8 mouse cellular contexts compared by ENCODE assay signal in the genomic region with DNA sequence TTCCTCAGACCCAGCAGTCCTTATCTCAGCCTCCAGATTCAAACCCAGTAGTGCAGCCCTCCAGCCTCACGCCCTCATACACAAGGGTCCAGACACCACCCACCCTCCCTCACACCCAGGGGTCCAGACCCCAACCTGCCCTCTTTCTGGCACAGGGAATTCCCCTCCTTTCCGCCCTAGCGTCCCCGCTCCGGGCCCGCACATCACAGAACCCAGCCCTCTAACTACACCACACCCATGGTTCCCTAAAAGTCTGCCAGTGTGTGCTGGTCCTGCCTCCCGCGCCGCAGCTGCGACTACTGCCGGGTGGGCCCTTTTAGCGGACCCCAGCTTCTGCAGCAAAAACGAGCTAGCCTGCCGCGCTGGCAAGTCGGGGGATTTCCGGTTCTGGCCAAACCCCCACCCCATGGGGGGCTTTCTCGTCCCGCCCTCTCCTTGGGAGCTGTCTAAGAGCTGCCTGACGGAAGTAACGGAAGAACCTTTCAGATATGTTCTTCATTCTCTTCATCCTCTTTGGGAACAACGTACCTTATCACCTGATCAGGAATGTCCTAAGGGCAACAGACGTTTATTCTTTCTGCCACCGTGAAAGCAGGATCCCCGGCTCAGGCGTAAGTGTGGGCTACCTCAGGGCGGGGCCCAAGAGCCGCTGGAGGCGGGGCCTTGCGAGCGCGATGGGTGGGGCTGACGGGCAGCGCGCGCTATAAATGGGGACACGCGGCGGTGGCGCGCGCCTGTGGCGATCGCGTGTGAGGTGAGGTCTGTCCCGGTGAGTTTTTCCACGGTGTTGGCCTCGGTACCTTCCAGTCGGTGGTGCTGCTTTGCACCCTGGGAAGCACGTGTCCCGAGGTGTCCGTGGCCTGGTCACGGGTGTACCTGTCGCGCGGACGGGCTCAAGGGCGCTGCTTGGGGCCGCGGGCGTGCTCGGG. TPM values are rescaled to one million over a fixed set of nuclear protein-coding genes. Genes with fewer than 3 reads are reported as not detected.
DNase-seq lines count a peak whose midpoint lies in the region; ATAC-seq and TF ChIP-seq lines count a peak whose summit lies in the region.

TSS of gene 1700028J19Rik (minus strand) at position 641 of the 929 bp plus-strand sequence.
TSS of gene 2410002F23Rik (plus strand) at position 668 of the 929 bp plus-strand sequence.

- H3K4me3 ChIP-seq in embryonic facial prominence, embryonic 14.5 days (ENCODE audit: low read depth, low read length): peak within 1 kb of the TSS; percentile 86
- H3K4me3 ChIP-seq in heart, adult 2 months: peak within 1 kb of the TSS; percentile 97
- H3K4me3 ChIP-seq in limb, embryonic 13.5 days: peak within 1 kb of the TSS; percentile 76
- peak within 1 kb of the TSS; percentile 87 for H3K4me3 ChIP-seq in midbrain, embryonic 16.5 days (ENCODE audit: low read depth, low read length)

- H3K27me3 ChIP-seq in embryonic facial prominence, embryonic 14.5 days (replicated peaks; ENCODE audit: control insufficient read depth, insufficient read depth, low read length): no peaks in the 10 kb centered on the region
- no peaks in the 10 kb centered on the region for H3K27me3 ChIP-seq in heart, adult 2 months (ENCODE audit: control insufficient read depth, insufficient read depth, low read length)
- H3K27me3 ChIP-seq in limb, embryonic 13.5 days: no peaks in the 10 kb centered on the region
- no peaks in the 10 kb centered on the region for H3K27me3 ChIP-seq in midbrain, embryonic 16.5 days (ENCODE audit: control insufficient read depth, insufficient read depth, low read depth, low read length)

- peaks cover 35% of the 10 kb centered on the region for H3K36me3 ChIP-seq in embryonic facial prominence, embryonic 14.5 days (ENCODE audit: control insufficient read depth, insufficient read depth, low read length)
- 0 out of 2 replicates have a peak, but pooled peaks cover 2% of the 10 kb centered on the region for H3K36me3 ChIP-seq in heart, adult 2 months (ENCODE audit: control insufficient read depth, insufficient read depth, low read length)
- peaks cover 35% of the 10 kb centered on the region for H3K36me3 ChIP-seq in limb, embryonic 13.5 days
- peaks cover 6% of the 10 kb centered on the region for H3K36me3 ChIP-seq in midbrain, embryonic 16.5 days (ENCODE audit: control insufficient read depth, insufficient read depth, low read length)

- peak; percentile 82 for DNase-seq in 3T3-L1 (ENCODE audit: low read depth, low spot score)
- peak; percentile 82 to 83 for DNase-seq in adrenal gland, postnatal 4 days (ENCODE audit: low spot score in 2 of 2)
- DNase-seq in embryonic facial prominence, embryonic 14.5 days (ENCODE audit: low spot score): peak; percentile 96
- DNase-seq in heart, adult 2 months: peak; percentile 91 to 96
- peak; percentile 88 to 89 for DNase-seq in kidney, adult 8-10 months
- DNase-seq in spleen, postnatal 10 days (ENCODE audit: low spot score in 2 of 2): peak; percentile 93 to 96

- H3K9me3 ChIP-seq in embryonic facial prominence, embryonic 14.5 days (ENCODE audit: control insufficient read depth, low read length): no peaks in the 10 kb centered on the region
- no peaks in the 10 kb centered on the region for H3K9me3 ChIP-seq in limb, embryonic 13.5 days
- H3K9me3 ChIP-seq in midbrain, embryonic 16.5 days (replicated peaks; ENCODE audit: control insufficient read depth, low read length, poor library complexity, severe bottlenecking): no peaks in the 10 kb centered on the region

- H3K4me1 ChIP-seq in embryonic facial prominence, embryonic 14.5 days (ENCODE audit: control insufficient read depth, insufficient read depth, low read length): peaks cover 14% of the 10 kb centered on the region
- peaks cover 1% of the 10 kb centered on the region for H3K4me1 ChIP-seq in heart, adult 2 months (ENCODE audit: control insufficient read depth, insufficient read depth, low read length)
- peaks cover 33% of the 10 kb centered on the region for H3K4me1 ChIP-seq in limb, embryonic 13.5 days
- peaks cover 16% of the 10 kb centered on the region for H3K4me1 ChIP-seq in midbrain, embryonic 16.5 days (ENCODE audit: control insufficient read depth, insufficient read depth, low read length)

- 0 out of 2 replicates have a peak, but pooled peaks have one; percentile 37 for TF ChIP-seq EP300 in heart, adult 2 months (IDR thresholded peaks at IDR 0.05; ENCODE audit: insufficient read depth, low read depth, low read length)

- peak; percentile 89 for ATAC-seq in embryonic facial prominence, embryonic 14.5 days (ENCODE audit: low read depth)
- peak; percentile 89 for ATAC-seq in limb, embryonic 13.5 days (ENCODE audit: low FRiP score, low read depth)
- peak; percentile 86 for ATAC-seq in midbrain, embryonic 16.5 days

- 0% methylated on average over 48 of the region's 62 CpGs for WGBS in embryonic facial prominence, embryonic 14.5 days
- WGBS in heart, adult 2 months: under 1% methylated on average over 58 of the region's 62 CpGs
- WGBS in limb, embryonic 13.5 days: under 1% methylated on average over 62 of the region's 62 CpGs
- WGBS in midbrain, embryonic 16.5 days: under 1% methylated on average over 62 of the region's 62 CpGs

- H3K79me2 ChIP-seq in heart, adult 2 months (replicated peaks; ENCODE audit: control insufficient read depth, insufficient read depth, low read length): 0 out of 2 replicates have a peak, but pooled peaks cover 1% of the 10 kb centered on the region

- peak within 1 kb of the TSS; percentile 80 for H3K4me2 ChIP-seq in embryonic facial prominence, embryonic 14.5 days (ENCODE audit: low read depth, low read length)
- H3K4me2 ChIP-seq in limb, embryonic 13.5 days (replicated peaks): peak within 1 kb of the TSS; percentile 74
- H3K4me2 ChIP-seq in midbrain, embryonic 16.5 days (ENCODE audit: low read length): peak within 1 kb of the TSS; percentile 80

- TF ChIP-seq POLR2A in heart, adult 2 months (IDR thresholded peaks at IDR 0.05; ENCODE audit: insufficient read depth, low read depth, low read length): peak; percentile 94

- intact Hi-C loops in heart, adult 2 months (cut with DNase I): loop anchor here (5.0 to 10.0 kb wide), 3 partner anchors 58 to 306 kb away; partner anchors contain the start of genes Aspdh, Clec11a, Josd2 and Nr1h2

- H3K27ac ChIP-seq in embryonic facial prominence, embryonic 14.5 days (replicated peaks; ENCODE audit: low read depth, low read length): peak within 1 kb of the TSS; percentile 95
- H3K27ac ChIP-seq in heart, adult 2 months: peak within 1 kb of the TSS; percentile 99
- H3K27ac ChIP-seq in limb, embryonic 13.5 days: peak within 1 kb of the TSS; percentile 96
- peak within 1 kb of the TSS; percentile 98 for H3K27ac ChIP-seq in midbrain, embryonic 16.5 days (ENCODE audit: low read length)

- H3K9ac ChIP-seq in embryonic facial prominence, embryonic 14.5 days (ENCODE audit: low read depth, low read length): peak within 1 kb of the TSS; percentile 99
- peak within 1 kb of the TSS; percentile 91 for H3K9ac ChIP-seq in heart, adult 2 months (ENCODE audit: low read depth, low read length)
- peak within 1 kb of the TSS; percentile 95 for H3K9ac ChIP-seq in limb, embryonic 13.5 days
- H3K9ac ChIP-seq in midbrain, embryonic 16.5 days (ENCODE audit: low read depth, low read length): peak within 1 kb of the TSS; percentile 96

- TF ChIP-seq CTCF in heart, adult 2 months (IDR thresholded peaks at IDR 0.05): no peak; the same call in 1 of the 2 replicates

RNA-seq across cellular contexts. Expression of gene 1700028J19Rik, which starts in this region (rescaled TPM):
- total RNA-seq in adrenal gland, postnatal 4 days (2021): 1 to 10 TPM in 1 of 2 experiments, under 1 TPM in 1; 0.96 to 1.2 TPM
- 0.83 and 1.1 TPM in 2 replicates for polyA plus RNA-seq in embryonic facial prominence, embryonic 14.5 days (2014; fragmentation: Nextera tagmentation; extraction: Ambion mirVana)
- under 1 TPM; 0.68 to 0.70 TPM for total RNA-seq in heart, adult 2 months (2021)
- polyA plus RNA-seq in heart, adult 2 months (2012; rRNA removed): 1.3 and 2.1 TPM in 2 replicates
- polyA plus RNA-seq in limb, embryonic 13.5 days (2015; fragmentation: Nextera tagmentation; extraction: Ambion mirVana): 0.78 and 0.94 TPM in 2 replicates
- 1.1 and 1.5 TPM in 2 replicates for polyA plus RNA-seq in midbrain, embryonic 16.5 days (2015; fragmentation: Nextera tagmentation; extraction: Ambion mirVana)

RNA-seq across cellular contexts. Expression of gene 2410002F23Rik, which starts in this region (rescaled TPM):
- 100 to 1,000 TPM; 210 to 226 TPM for total RNA-seq in adrenal gland, postnatal 4 days (2021)
- polyA plus RNA-seq in embryonic facial prominence, embryonic 14.5 days (2014; fragmentation: Nextera tagmentation; extraction: Ambion mirVana): 117 and 144 TPM in 2 replicates
- 10 to 100 TPM; 12.0 to 12.3 TPM for total RNA-seq in heart, adult 2 months (2021)
- polyA plus RNA-seq in heart, adult 2 months (2012; rRNA removed): 29.5 and 37.6 TPM in 2 replicates
- polyA plus RNA-seq in limb, embryonic 13.5 days (2015; fragmentation: Nextera tagmentation; extraction: Ambion mirVana): 222 and 224 TPM in 2 replicates
- polyA plus RNA-seq in midbrain, embryonic 16.5 days (2015; fragmentation: Nextera tagmentation; extraction: Ambion mirVana): 225 and 237 TPM in 2 replicates

Comparison
In these comparisons a context has a peak if more than half of its experiments do, and no peak if none do; other contexts are left out.
1. Peak in every context shown above with its lines: DNase-seq, ATAC-seq, H3K4me3 ChIP-seq and H3K27ac ChIP-seq.
2. RNA of gene 2410002F23Rik (total RNA-seq): 210 to 226 TPM in adrenal gland, postnatal 4 days; 12.0 to 12.3 TPM in heart, adult 2 months; every median in the first group is over 10 times any median in the second.